Mouse (Mus musculus) embryonic facial prominence, embryonic 14.5 days (tissue): ENCODE measurements around the gene Popdc2. TPM values are rescaled to one million over a fixed set of nuclear protein-coding genes. Genes with fewer than 3 reads are reported as not detected.
"Not testable (repeated sequence)": the region's sequence is repeated elsewhere in the genome, so short reads cannot be mapped to it uniquely, and the experiment has no call there.

ENCODE experiments used
- ATAC-seq: fragments of 200-750 bp; cut with Nextera tagmentation; 2 replicates; pipeline ENCODE4 v1.8.0; 2017; ENCODE audit warnings: low read depth, moderate number of reproducible peaks, moderate TSS enrichment
- DNase-seq: peaks from one replicate; pipeline ENCODE4 v3.0.0-alpha.2; 2015; ENCODE audit warnings: low spot score
- H3K27ac ChIP-seq: fragments of 300-500 bp; sonication (generic); replicated peaks from 2 replicates; pipeline ENCODE4 v1.5.1; 2014; ENCODE audit warnings: low read depth, mild to moderate bottlenecking, low read length, moderate library complexity
- H3K27me3 ChIP-seq: fragments of 300-500 bp; sonication (generic); replicated peaks from 2 replicates; pipeline ENCODE4 v1.6.1; 2014; ENCODE audit warnings: low read length; ENCODE audit not compliant: control insufficient read depth, insufficient read depth
- H3K36me3 ChIP-seq: fragments of 300-500 bp; sonication (generic); 2 replicates; pipeline ENCODE4 v1.6.1; 2014; ENCODE audit warnings: low read length, mixed read lengths; ENCODE audit not compliant: control insufficient read depth, insufficient read depth
- H3K4me1 ChIP-seq: fragments of 300-500 bp; sonication (generic); 2 replicates; pipeline ENCODE4 v1.6.1; 2014; ENCODE audit warnings: antibody characterized with exemption, low read length; ENCODE audit not compliant: control insufficient read depth, insufficient read depth
- H3K4me2 ChIP-seq: fragments of 300-500 bp; sonication (generic); 2 replicates; pipeline ENCODE4 v1.6.1; 2014; ENCODE audit warnings: low read depth, mild to moderate bottlenecking, low read length, moderate library complexity, mixed read lengths
- H3K4me3 ChIP-seq: fragments of 300-500 bp; sonication (generic); 2 replicates; pipeline ENCODE4 v1.5.1; 2014; ENCODE audit warnings: low read depth, mild to moderate bottlenecking, low read length
- H3K9ac ChIP-seq: fragments of 300-500 bp; sonication (generic); 2 replicates; pipeline ENCODE4 v1.6.1; 2014; ENCODE audit warnings: low read depth, mild to moderate bottlenecking, low read length, moderate library complexity, mixed read lengths
- H3K9me3 ChIP-seq: fragments of 300-500 bp; sonication (generic); 2 replicates; pipeline ENCODE4 v1.6.1; 2016; ENCODE audit warnings: low read length; ENCODE audit not compliant: control insufficient read depth
- WGBS: fragments of 180-500 bp; shearing (Covaris S2); extraction: QIAGEN DNeasy Blood & Tissue Kit; methylation state at CpG from one replicate; pipeline ENCODE4 v1.1.7; 2014; 5-methylcytosine and 5-hydroxymethylcytosine counted together
- polyA plus RNA-seq: library from polyadenylated mRNA; unstranded; fragments of >200 nt; fragmentation: Nextera tagmentation; extraction: Ambion mirVana; gene quantifications from 2 replicates; pipeline ENCODE4 v1.2.1, GENCODE M21; 2014

Gene Popdc2
- 7.6 and 12.8 TPM in 2 replicates for polyA plus RNA-seq

DNA sequence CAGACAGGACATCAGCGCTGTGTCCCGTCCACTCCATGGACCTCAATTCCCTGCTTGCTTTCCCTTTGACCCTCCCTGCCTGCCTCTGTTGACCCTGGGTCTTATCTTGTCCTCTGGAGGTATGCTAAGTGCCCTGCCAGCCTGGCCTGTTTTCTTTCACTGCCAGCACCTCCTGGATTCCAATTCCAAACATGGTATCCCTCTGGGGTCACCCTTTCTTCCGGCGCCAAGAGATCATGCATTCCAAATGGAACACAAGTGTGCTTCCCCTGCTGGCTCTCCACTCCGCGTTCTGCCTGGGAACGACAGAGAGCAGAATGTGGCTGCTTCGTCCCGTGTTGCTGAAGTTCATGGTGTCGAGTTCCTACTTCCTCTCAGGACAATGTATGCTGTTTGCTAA is at the start of gene Popdc2:
TSS of gene Popdc2 (plus strand) at position 277 of the 400 bp plus-strand sequence.
- Histone ChIP-seq H3K9ac (no peak within 1 kb of the TSS), H3K27me3 (no peaks in the 10 kb centered on the region), H3K27ac (peak within 1 kb of the TSS; percentile 34; the same call in 1 of the 2 replicates), H3K36me3 (no peaks in the 10 kb centered on the region), H3K4me3 (no peak within 1 kb of the TSS), H3K4me2 (peak within 1 kb of the TSS; percentile 28), H3K4me1 (no peaks in the 10 kb centered on the region), H3K9me3 (no peaks in the 10 kb centered on the region)
- ATAC-seq, result no peak
- peak; percentile 20 for DNase-seq
- 26% methylated on average over 10 of the region's 10 CpGs for WGBS

DNA sequence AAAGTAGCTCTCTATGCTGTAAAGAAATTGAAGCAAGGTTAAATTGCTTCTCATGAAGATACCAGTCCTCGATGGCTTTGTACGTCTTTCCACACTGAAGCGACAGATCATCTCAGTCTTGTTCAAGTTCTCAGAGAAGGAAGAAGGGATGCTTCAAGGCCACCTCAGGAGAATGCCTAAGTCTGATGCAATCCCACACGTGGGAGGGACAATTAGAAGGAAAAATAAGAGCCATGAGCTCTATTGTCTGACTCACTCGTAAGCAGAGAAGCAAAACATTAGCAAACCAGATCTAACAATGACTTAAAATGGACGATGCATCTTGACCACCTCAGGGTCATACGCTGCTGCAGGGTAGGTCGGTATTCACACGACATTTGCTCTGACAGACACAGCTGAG is 43.5 kb upstream of the Popdc2 start:
- no peak for ATAC-seq
- 77% methylated on average over 9 of the region's 9 CpGs for WGBS
- Histone ChIP-seq H3K27me3 (no peaks in the 10 kb centered on the region), H3K4me2 (no peak overlapping the region), H3K4me3 (no peak overlapping the region), H3K36me3 (no peaks in the 10 kb centered on the region), H3K27ac (no peak overlapping the region), H3K9ac (no peak overlapping the region), H3K9me3 (no peaks in the 10 kb centered on the region), H3K4me1 (0 out of 2 replicates have a peak, but pooled peaks cover 4% of the 10 kb centered on the region)
- no peak for DNase-seq

GRCm38 (mm10) chr16:38319087-38319486 is 42.9 kb upstream of the Popdc2 start:
- H3K4me1 ChIP-seq, result 0 out of 2 replicates have a peak, but pooled peaks cover 4% of the 10 kb centered on the region
- WGBS, result 86% methylated on average over 4 of the region's 4 CpGs
- DNase-seq (no peak), ATAC-seq (no peak)
- H3K9ac ChIP-seq, result no peak overlapping the region
- no peaks in the 10 kb centered on the region for H3K27me3 ChIP-seq
- no peaks in the 10 kb centered on the region for H3K9me3 ChIP-seq
- H3K4me3 ChIP-seq, result no peak overlapping the region
- H3K36me3 ChIP-seq, result no peaks in the 10 kb centered on the region
- no peak overlapping the region for H3K4me2 ChIP-seq
- no peak overlapping the region for H3K27ac ChIP-seq

GRCm38 (mm10) chr16:38321452-38321935 is 40.5 kb upstream of the Popdc2 start:
- peak; percentile 60; the same call in 1 of the 2 replicates for ATAC-seq
- Histone ChIP-seq H3K4me3 (peak overlapping the region; percentile 20), H3K9me3 (no peaks in the 10 kb centered on the region), H3K4me1 (0 out of 2 replicates have a peak, but pooled peaks cover 4% of the 10 kb centered on the region), H3K27me3 (no peaks in the 10 kb centered on the region), H3K27ac (no peak overlapping the region), H3K9ac (no peak overlapping the region), H3K36me3 (no peaks in the 10 kb centered on the region), H3K4me2 (peak overlapping the region; percentile 45)
- 24% methylated on average over 17 of the region's 17 CpGs for WGBS
- peak; percentile 52 for DNase-seq

- DNase-seq (no peak), ATAC-seq (no peak)
- H3K4me3 ChIP-seq, result no peak overlapping the region
- H3K9me3 ChIP-seq, result no peaks in the 10 kb centered on the region
- 0 out of 2 replicates have a peak, but pooled peaks cover 4% of the 10 kb centered on the region for H3K4me1 ChIP-seq
- no peak overlapping the region for H3K9ac ChIP-seq
- 89% methylated on average over 15 of the region's 15 CpGs for WGBS
- no peak overlapping the region for H3K4me2 ChIP-seq
- H3K27ac ChIP-seq, result no peak overlapping the region
- H3K27me3 ChIP-seq, result no peaks in the 10 kb centered on the region
- no peaks in the 10 kb centered on the region for H3K36me3 ChIP-seq
These were observed 37.7 kb upstream of the Popdc2 start for GRCm38 (mm10) chr16:38324311-38324710.

GRCm38 (mm10) chr16:38326778-38327397 is 35.1 kb upstream of the Popdc2 start:
- Histone ChIP-seq H3K27ac (no peak overlapping the region), H3K4me1 (no peaks in the 10 kb centered on the region), H3K27me3 (no peaks in the 10 kb centered on the region), H3K36me3 (no peaks in the 10 kb centered on the region), H3K9ac (no peak overlapping the region), H3K9me3 (no peaks in the 10 kb centered on the region), H3K4me2 (no peak overlapping the region), H3K4me3 (no peak overlapping the region)
- 89% methylated on average over 11 of the region's 11 CpGs for WGBS
- ATAC-seq, result no peak
- DNase-seq, result no peak

GRCm38 (mm10) chr16:38329340-38329739 is 32.7 kb upstream of the Popdc2 start:
- no peaks in the 10 kb centered on the region for H3K36me3 ChIP-seq
- no peak overlapping the region for H3K4me2 ChIP-seq
- DNase-seq, result no peak
- H3K4me1 ChIP-seq, result no peaks in the 10 kb centered on the region
- H3K9me3 ChIP-seq, result no peaks in the 10 kb centered on the region
- H3K4me3 ChIP-seq, result no peak overlapping the region
- H3K9ac ChIP-seq, result no peak overlapping the region
- no peaks in the 10 kb centered on the region for H3K27me3 ChIP-seq
- no peak for ATAC-seq
- 87% methylated on average over 3 of the region's 3 CpGs for WGBS
- H3K27ac ChIP-seq, result no peak overlapping the region

GRCm38 (mm10) chr16:38334431-38334830 is 27.6 kb upstream of the Popdc2 start:
- Histone ChIP-seq H3K9ac (no peak overlapping the region), H3K4me3 (no peak overlapping the region), H3K36me3 (no peaks in the 10 kb centered on the region), H3K27ac (no peak overlapping the region), H3K9me3 (no peaks in the 10 kb centered on the region), H3K4me1 (no peaks in the 10 kb centered on the region), H3K4me2 (no peak overlapping the region), H3K27me3 (no peaks in the 10 kb centered on the region)
- WGBS, result 37% methylated on average over 6 of the region's 6 CpGs
- DNase-seq (no peak), ATAC-seq (no peak)

DNA sequence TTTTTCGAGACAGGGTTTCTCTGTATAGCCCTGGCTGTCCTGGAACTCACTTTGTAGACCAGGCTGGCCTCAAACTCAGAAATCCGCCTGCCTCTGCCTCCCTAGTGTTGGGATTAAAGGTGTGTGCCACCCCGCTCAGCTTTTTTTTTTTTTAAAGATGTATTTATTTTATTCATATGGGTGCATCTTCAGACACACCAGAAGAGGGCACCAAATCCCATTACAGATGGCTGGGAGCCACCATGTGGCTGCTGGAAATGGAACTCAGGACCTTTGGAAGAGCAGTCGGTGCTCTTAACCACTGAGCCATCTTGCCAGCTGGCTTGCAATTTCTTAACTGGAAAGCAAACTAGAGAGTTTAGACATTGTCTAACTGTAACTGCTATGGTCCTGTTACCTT is 23.9 kb upstream of the Popdc2 start:
- H3K27me3 ChIP-seq, H3K36me3 ChIP-seq, H3K4me3 ChIP-seq, H3K27ac ChIP-seq, H3K4me1 ChIP-seq, H3K9ac ChIP-seq, H3K4me2 ChIP-seq, ATAC-seq, H3K9me3 ChIP-seq, DNase-seq: not testable (repeated sequence)
- 82% methylated on average over 4 of the region's 4 CpGs for WGBS
